Mouse (Mus musculus) midbrain, embryonic 13.5 days (tissue): ENCODE measurements around the gene Rap1b. TPM values are rescaled to one million over a fixed set of nuclear protein-coding genes. Genes with fewer than 3 reads are reported as not detected.
A peak's percentile ranks its signal among the peaks of the same experiment; 100 is the strongest.

ENCODE experiments used
- ATAC-seq: fragments of 200-750 bp; cut with Nextera tagmentation; 2 replicates; pipeline ENCODE4 v1.8.0; 2017; ENCODE audit warnings: mild to moderate bottlenecking, moderate TSS enrichment, moderate library complexity
- H3K27ac ChIP-seq: fragments of 300-500 bp; sonication (generic); 2 replicates; pipeline ENCODE4 v1.5.1; 2015; ENCODE audit warnings: inconsistent platforms, mild to moderate bottlenecking, moderate library complexity
- H3K27me3 ChIP-seq: fragments of 300-500 bp; sonication (generic); 2 replicates; pipeline ENCODE4 v1.6.1; 2015; ENCODE audit warnings: mild to moderate bottlenecking, inconsistent platforms
- H3K36me3 ChIP-seq: fragments of 300-500 bp; sonication (generic); 2 replicates; pipeline ENCODE4 v1.6.1; 2015; ENCODE audit warnings: mild to moderate bottlenecking, inconsistent platforms
- H3K4me1 ChIP-seq: fragments of 300-500 bp; sonication (generic); replicated peaks from 2 replicates; pipeline ENCODE4 v1.6.1; 2015; ENCODE audit warnings: inconsistent platforms
- H3K4me2 ChIP-seq: fragments of 300-500 bp; sonication (generic); replicated peaks from 2 replicates; pipeline ENCODE4 v1.6.1; 2015; ENCODE audit warnings: moderate library complexity, mild to moderate bottlenecking, inconsistent platforms
- H3K4me3 ChIP-seq: fragments of 300-500 bp; sonication (generic); replicated peaks from 2 replicates; pipeline ENCODE4 v1.5.1; 2015; ENCODE audit warnings: mild to moderate bottlenecking, inconsistent platforms
- H3K9ac ChIP-seq: fragments of 300-500 bp; sonication (generic); replicated peaks from 2 replicates; pipeline ENCODE4 v1.6.1; 2015; ENCODE audit warnings: mild to moderate bottlenecking, inconsistent platforms
- H3K9me3 ChIP-seq: fragments of 300-500 bp; sonication (generic); 2 replicates; pipeline ENCODE4 v1.6.1; 2016; ENCODE audit warnings: mild to moderate bottlenecking, inconsistent platforms
- WGBS: fragments of 180-500 bp; shearing (Covaris S2); methylation state at CpG from one replicate; pipeline ENCODE4 v1.1.7; 2015; 5-methylcytosine and 5-hydroxymethylcytosine counted together
- polyA plus RNA-seq: library from polyadenylated mRNA; unstranded; fragments of >200 nt; fragmentation: Nextera tagmentation; extraction: Ambion mirVana; gene quantifications from 2 replicates; pipeline ENCODE4 v1.2.1, GENCODE M21; 2015

Gene Rap1b
- polyA plus RNA-seq, 1 experiment from 2014 or later, result 140 TPM

- no peak overlapping the region for H3K9ac ChIP-seq
- no peak overlapping the region for H3K4me2 ChIP-seq
- WGBS, result 79% methylated on average over 10 of the region's 10 CpGs
- H3K27me3 ChIP-seq, result no peaks in the 10 kb centered on the region
- no peaks in the 10 kb centered on the region for H3K9me3 ChIP-seq
- no peak overlapping the region for H3K4me3 ChIP-seq
- H3K36me3 ChIP-seq, result no peaks in the 10 kb centered on the region
- H3K4me1 ChIP-seq, result no peaks in the 10 kb centered on the region
- no peak overlapping the region for H3K27ac ChIP-seq
- no peak for ATAC-seq
Observed at GRCm38 (mm10) chr10:117874936-117875335, 29.1 kb upstream of the Rap1b start.

GRCm38 (mm10) chr10:117873952-117874351 is 28.1 kb upstream of the Rap1b start:
- Histone ChIP-seq H3K9ac (no peak overlapping the region), H3K4me2 (no peak overlapping the region), H3K9me3 (no peaks in the 10 kb centered on the region), H3K27me3 (no peaks in the 10 kb centered on the region), H3K4me1 (no peaks in the 10 kb centered on the region), H3K27ac (no peak overlapping the region), H3K4me3 (no peak overlapping the region), H3K36me3 (no peaks in the 10 kb centered on the region)
- ATAC-seq, result no peak
- WGBS, result 88% methylated on average over 4 of the region's 4 CpGs

- Histone ChIP-seq H3K36me3 (no peaks in the 10 kb centered on the region), H3K9me3 (no peaks in the 10 kb centered on the region), H3K27ac (no peak overlapping the region), H3K9ac (no peak overlapping the region), H3K4me3 (no peak overlapping the region), H3K27me3 (no peaks in the 10 kb centered on the region), H3K4me1 (no peaks in the 10 kb centered on the region), H3K4me2 (no peak overlapping the region)
- WGBS, result 87% methylated on average over 10 of the region's 10 CpGs
- ATAC-seq, result no peak
Observed at GRCm38 (mm10) chr10:117872468-117872867, 26.6 kb upstream of the Rap1b start.

- no peaks in the 10 kb centered on the region for H3K9me3 ChIP-seq
- WGBS, result 93% methylated on average over 3 of the region's 3 CpGs
- H3K4me2 ChIP-seq, result no peak overlapping the region
- ATAC-seq, result no peak
- H3K27ac ChIP-seq, result no peak overlapping the region
- no peaks in the 10 kb centered on the region for H3K36me3 ChIP-seq
- H3K9ac ChIP-seq, result no peak overlapping the region
- no peak overlapping the region for H3K4me3 ChIP-seq
- H3K4me1 ChIP-seq, result 0 out of 2 replicates have a peak, but pooled peaks cover 2% of the 10 kb centered on the region
- H3K27me3 ChIP-seq, result no peaks in the 10 kb centered on the region
Observed at GRCm38 (mm10) chr10:117867301-117867700, 21.5 kb upstream of the Rap1b start.

- 65% methylated on average over 8 of the region's 8 CpGs for WGBS
- Histone ChIP-seq H3K4me1 (0 out of 2 replicates have a peak, but pooled peaks cover 2% of the 10 kb centered on the region), H3K4me2 (no peak overlapping the region), H3K36me3 (no peaks in the 10 kb centered on the region), H3K27me3 (no peaks in the 10 kb centered on the region), H3K4me3 (no peak overlapping the region), H3K27ac (no peak overlapping the region), H3K9me3 (no peaks in the 10 kb centered on the region), H3K9ac (no peak overlapping the region)
- no peak for ATAC-seq
Observed at GRCm38 (mm10) chr10:117866641-117867040, 20.8 kb upstream of the Rap1b start.

GRCm38 (mm10) chr10:117864695-117865094 is 18.9 kb upstream of the Rap1b start:
- H3K4me3 ChIP-seq, result no peak overlapping the region
- ATAC-seq, result no peak
- no peak overlapping the region for H3K4me2 ChIP-seq
- 69% methylated on average over 6 of the region's 6 CpGs for WGBS
- no peaks in the 10 kb centered on the region for H3K36me3 ChIP-seq
- no peaks in the 10 kb centered on the region for H3K9me3 ChIP-seq
- no peaks in the 10 kb centered on the region for H3K27me3 ChIP-seq
- no peak overlapping the region for H3K27ac ChIP-seq
- H3K4me1 ChIP-seq, result 0 out of 2 replicates have a peak, but pooled peaks cover 2% of the 10 kb centered on the region
- H3K9ac ChIP-seq, result no peak overlapping the region

- Histone ChIP-seq H3K4me3 (no peak overlapping the region), H3K27ac (no peak overlapping the region), H3K4me2 (no peak overlapping the region), H3K36me3 (no peaks in the 10 kb centered on the region), H3K9me3 (no peaks in the 10 kb centered on the region), H3K4me1 (0 out of 2 replicates have a peak, but pooled peaks cover 2% of the 10 kb centered on the region), H3K27me3 (no peaks in the 10 kb centered on the region), H3K9ac (no peak overlapping the region)
- no peak for ATAC-seq
- 97% methylated on average over 4 of the region's 4 CpGs for WGBS
Observed at GRCm38 (mm10) chr10:117864251-117864650, 18.4 kb upstream of the Rap1b start.

- Histone ChIP-seq H3K9me3 (no peaks in the 10 kb centered on the region), H3K4me3 (no peak overlapping the region), H3K27ac (no peak overlapping the region), H3K4me2 (no peak overlapping the region), H3K9ac (no peak overlapping the region), H3K27me3 (no peaks in the 10 kb centered on the region), H3K36me3 (no peaks in the 10 kb centered on the region), H3K4me1 (0 out of 2 replicates have a peak, but pooled peaks cover 2% of the 10 kb centered on the region)
- peak; percentile 40; the same call in 1 of the 2 replicates for ATAC-seq
- WGBS, result 78% methylated on average over 11 of the region's 11 CpGs
Observed at GRCm38 (mm10) chr10:117862014-117862580, 16.3 kb upstream of the Rap1b start.

- no peak for ATAC-seq
- Histone ChIP-seq H3K27me3 (no peaks in the 10 kb centered on the region), H3K27ac (no peak overlapping the region), H3K9ac (no peak overlapping the region), H3K4me2 (no peak overlapping the region), H3K4me3 (no peak overlapping the region), H3K9me3 (no peaks in the 10 kb centered on the region), H3K4me1 (0 out of 2 replicates have a peak, but pooled peaks cover 1% of the 10 kb centered on the region), H3K36me3 (no peaks in the 10 kb centered on the region)
- 82% methylated on average over 15 of the region's 16 CpGs for WGBS
Observed at GRCm38 (mm10) chr10:117860958-117861357, 15.1 kb upstream of the Rap1b start.

- no peaks in the 10 kb centered on the region for H3K27me3 ChIP-seq
- WGBS, result 91% methylated on average over 7 of the region's 7 CpGs
- H3K9ac ChIP-seq, result no peak overlapping the region
- H3K4me2 ChIP-seq, result no peak overlapping the region
- no peak overlapping the region for H3K27ac ChIP-seq
- no peak overlapping the region for H3K4me3 ChIP-seq
- H3K9me3 ChIP-seq, result no peaks in the 10 kb centered on the region
- no peaks in the 10 kb centered on the region for H3K4me1 ChIP-seq
- ATAC-seq, result no peak
- no peaks in the 10 kb centered on the region for H3K36me3 ChIP-seq
Observed at GRCm38 (mm10) chr10:117860361-117860760, 14.5 kb upstream of the Rap1b start.

- no peaks in the 10 kb centered on the region for H3K9me3 ChIP-seq
- H3K4me2 ChIP-seq, result no peak overlapping the region
- ATAC-seq, result no peak
- no peak overlapping the region for H3K4me3 ChIP-seq
- no peaks in the 10 kb centered on the region for H3K4me1 ChIP-seq
- H3K27me3 ChIP-seq, result no peaks in the 10 kb centered on the region
- no peak overlapping the region for H3K27ac ChIP-seq
- H3K36me3 ChIP-seq, result no peaks in the 10 kb centered on the region
- H3K9ac ChIP-seq, result no peak overlapping the region
- WGBS, result 90% methylated on average over 11 of the region's 11 CpGs
Observed at GRCm38 (mm10) chr10:117859800-117860199, 14.0 kb upstream of the Rap1b start.

- H3K27ac ChIP-seq, result no peak overlapping the region
- H3K4me1 ChIP-seq, result no peaks in the 10 kb centered on the region
- 46% methylated on average over 5 of the region's 5 CpGs for WGBS
- H3K9ac ChIP-seq, result no peak overlapping the region
- H3K36me3 ChIP-seq, result no peaks in the 10 kb centered on the region
- no peaks in the 10 kb centered on the region for H3K9me3 ChIP-seq
- no peaks in the 10 kb centered on the region for H3K27me3 ChIP-seq
- no peak for ATAC-seq
- H3K4me2 ChIP-seq, result no peak overlapping the region
- H3K4me3 ChIP-seq, result no peak overlapping the region
Observed at GRCm38 (mm10) chr10:117858241-117858640, 12.4 kb upstream of the Rap1b start.
